Mouse (Mus musculus): ENCODE results near the gene Wwp2. TPM values are rescaled to one million over a fixed set of nuclear protein-coding genes. Genes with fewer than 3 reads are reported as not detected.

Wwp2 gene
- total and polyA plus RNA-seq, 3 experiments, result 21.8 to 31.5 TPM; not detected in 1

DNA sequence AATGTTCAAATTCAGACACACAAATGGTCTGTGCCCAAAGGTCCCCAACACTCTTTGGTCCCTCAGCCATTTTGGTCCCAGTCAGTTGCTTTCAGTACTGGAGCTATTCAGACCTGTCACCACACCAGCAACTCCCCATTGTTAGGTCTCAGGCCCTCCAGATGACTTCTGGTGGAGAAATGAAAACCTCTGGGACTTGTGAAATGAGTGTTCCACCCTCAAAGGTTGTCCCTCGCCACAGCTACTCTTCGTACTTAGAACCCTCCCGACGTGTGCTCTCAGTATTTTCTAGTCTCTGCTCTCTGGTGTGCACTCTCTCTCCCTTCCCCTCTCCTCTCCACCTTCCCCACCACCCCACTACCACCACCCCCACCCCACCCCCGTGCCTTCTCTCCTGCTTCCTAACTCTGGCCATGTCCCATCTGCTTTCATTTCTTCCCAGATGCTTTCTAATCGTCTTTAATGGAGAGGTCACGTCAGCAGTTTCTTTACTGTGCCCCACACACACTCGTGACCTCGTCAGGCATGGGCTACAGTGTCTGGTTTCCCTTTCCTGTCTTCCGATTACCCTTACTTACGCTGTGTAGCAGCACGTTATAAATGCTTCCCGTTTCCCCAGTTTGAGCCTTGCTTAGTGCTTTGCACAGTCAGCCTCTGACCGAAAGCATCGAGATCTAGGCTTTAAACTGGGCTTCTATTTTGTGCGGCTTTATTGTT is 124.8 kb downstream of the Wwp2 start:
- DNase-seq (ENCODE audit: low read depth, low spot score), result no peak
- H3K27ac ChIP-seq (ENCODE audit: control insufficient read depth, low read depth, low read length), result no peak overlapping the region
- no peak overlapping the region for H3K9ac ChIP-seq (ENCODE audit: control insufficient read depth, low read depth, low read length, poor library complexity, severe bottlenecking)
- H3K4me1 ChIP-seq (ENCODE audit: control insufficient read depth in 1 of 2, insufficient read depth in 2 of 2, low read length in 2 of 2), result no peaks in the 10 kb centered on the region
- H3K79me2 ChIP-seq (ENCODE audit: control insufficient read depth, insufficient read depth, low read length, poor library complexity), result no peaks in the 10 kb centered on the region
- no peak for TF ChIP-seq MAFK (IDR thresholded peaks at IDR 0.05; ENCODE audit: borderline replicate concordance, low read depth, low read length)
- no peak for TF ChIP-seq ZC3H11A (IDR thresholded peaks at IDR 0.05; ENCODE audit: low read depth, low read length)
- TF ChIP-seq GATA1 (IDR thresholded peaks at IDR 0.05; ENCODE audit: low read depth, low read length), result no peak
- TF ChIP-seq MYB (IDR thresholded peaks at IDR 0.05; ENCODE audit: low read depth, low read length), result no peak
- TF ChIP-seq MAZ (IDR thresholded peaks at IDR 0.05; ENCODE audit: low read depth, low read length), result no peak
- no peak for TF ChIP-seq MYC (IDR thresholded peaks at IDR 0.05; ENCODE audit: low read depth, low read length)
- TF ChIP-seq NELFE (IDR thresholded peaks at IDR 0.05; ENCODE audit: low read depth, low read length), result no peak
- TF ChIP-seq KAT2A (conservative IDR thresholded peaks at IDR 0.05; ENCODE audit: low read depth, low read length), result no peak
- TF ChIP-seq SIN3A (IDR thresholded peaks at IDR 0.05; ENCODE audit: low read length), result no peak
- TF ChIP-seq SMC3 (IDR thresholded peaks at IDR 0.05; ENCODE audit: low read depth, low read length), result no peak
- no peak for TF ChIP-seq MAX (IDR thresholded peaks at IDR 0.05; ENCODE audit: low read length)
- no peak for TF ChIP-seq ZNF384 (IDR thresholded peaks at IDR 0.05; ENCODE audit: low read depth, low read length)
- no peak for TF ChIP-seq POLR2AphosphoS5 (IDR thresholded peaks at IDR 0.05; ENCODE audit: borderline replicate concordance, low read depth, low read length)
- no peak for TF ChIP-seq CHD1 (IDR thresholded peaks at IDR 0.05; ENCODE audit: low read depth, low read length)
- no peak for TF ChIP-seq TAL1 (IDR thresholded peaks at IDR 0.05; ENCODE audit: low read length)
- TF ChIP-seq UBTF (IDR thresholded peaks at IDR 0.05; ENCODE audit: borderline replicate concordance, insufficient read depth, low read depth, low read length), result no peak
- TF ChIP-seq NRF1 (IDR thresholded peaks at IDR 0.05; ENCODE audit: insufficient read depth, low read depth, low read length, poor library complexity, severe bottlenecking), result no peak
- TF ChIP-seq RCOR1 (IDR thresholded peaks at IDR 0.05; ENCODE audit: low read depth, low read length), result no peak
- TF ChIP-seq ELF1 (IDR thresholded peaks at IDR 0.05; ENCODE audit: low read depth, low read length), result no peak
- TF ChIP-seq GABPA (IDR thresholded peaks at IDR 0.05; ENCODE audit: low read depth, low read length), result no peak
- no peaks in the 10 kb centered on the region for H3K36me3 ChIP-seq (ENCODE audit: control insufficient read depth in 1 of 2, insufficient read depth in 2 of 2, low read length in 2 of 2)
- H3K9me3 ChIP-seq (replicated peaks; ENCODE audit: insufficient read depth, low read length), result no peaks in the 10 kb centered on the region
- no peaks in the 10 kb centered on the region for H3K27me3 ChIP-seq (ENCODE audit: control insufficient read depth in 1 of 2, insufficient read depth in 2 of 2, low read length in 2 of 2)
- H3K4me3 ChIP-seq (ENCODE audit: control insufficient read depth in 1 of 2, insufficient read depth in 1 of 2, low read depth in 2 of 2, low read length in 2 of 2), result no peak overlapping the region

DNA sequence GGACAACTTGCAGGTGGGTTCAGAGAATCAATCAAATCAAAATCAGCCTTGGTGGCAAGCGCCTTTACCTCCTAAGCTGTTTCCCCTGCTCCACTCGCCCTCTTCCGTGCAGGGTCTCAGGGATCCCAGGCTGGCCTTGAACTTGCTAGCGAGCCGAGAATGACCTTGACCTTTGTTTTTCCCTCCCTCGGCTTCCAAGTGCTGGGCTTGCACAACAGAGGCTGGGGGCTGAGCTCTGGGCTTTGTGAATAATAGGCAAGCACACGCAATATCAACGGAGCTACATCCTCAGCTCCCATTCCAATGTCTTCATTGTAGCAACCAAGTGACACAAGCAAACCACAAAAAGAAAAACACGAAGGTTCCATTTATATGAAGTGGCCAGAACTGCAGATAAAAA is 126.0 kb downstream of the Wwp2 start:
- no peaks in the 10 kb centered on the region for H3K27me3 ChIP-seq (ENCODE audit: control insufficient read depth in 1 of 2, insufficient read depth in 2 of 2, low read length in 2 of 2)
- no peak for DNase-seq (ENCODE audit: low read depth, low spot score)
- TF ChIP-seq USF1 (IDR thresholded peaks at IDR 0.05; ENCODE audit: low read depth, low read length), result no peak
- TF ChIP-seq GABPA (IDR thresholded peaks at IDR 0.05; ENCODE audit: low read depth, low read length), result no peak
- TF ChIP-seq UBTF (IDR thresholded peaks at IDR 0.05; ENCODE audit: borderline replicate concordance, insufficient read depth, low read depth, low read length), result no peak
- no peak for TF ChIP-seq MYC (IDR thresholded peaks at IDR 0.05; ENCODE audit: low read depth, low read length)
- TF ChIP-seq NELFE (IDR thresholded peaks at IDR 0.05; ENCODE audit: low read depth, low read length), result no peak
- no peak for TF ChIP-seq KAT2A (conservative IDR thresholded peaks at IDR 0.05; ENCODE audit: low read depth, low read length)
- TF ChIP-seq ZKSCAN1 (IDR thresholded peaks at IDR 0.05; ENCODE audit: low read depth, low read length), result no peak
- H3K9me3 ChIP-seq (replicated peaks; ENCODE audit: insufficient read depth, low read length), result no peaks in the 10 kb centered on the region
- H3K4me1 ChIP-seq (ENCODE audit: control insufficient read depth in 1 of 2, insufficient read depth in 2 of 2, low read length in 2 of 2), result no peaks in the 10 kb centered on the region
- no peaks in the 10 kb centered on the region for H3K36me3 ChIP-seq (ENCODE audit: control insufficient read depth in 1 of 2, insufficient read depth in 2 of 2, low read length in 2 of 2)
- H3K4me3 ChIP-seq (ENCODE audit: control insufficient read depth in 1 of 2, insufficient read depth in 1 of 2, low read depth in 2 of 2, low read length in 2 of 2), result no peak overlapping the region
- H3K79me2 ChIP-seq (ENCODE audit: control insufficient read depth, insufficient read depth, low read length, poor library complexity), result no peaks in the 10 kb centered on the region
- H3K27ac ChIP-seq (ENCODE audit: control insufficient read depth, low read depth, low read length), result no peak overlapping the region
- no peak overlapping the region for H3K9ac ChIP-seq (ENCODE audit: control insufficient read depth, low read depth, low read length, poor library complexity, severe bottlenecking)

All from MEL (cell line).